Mouse (Mus musculus): ENCODE measurements around the gene Fkbpl.

DNA sequence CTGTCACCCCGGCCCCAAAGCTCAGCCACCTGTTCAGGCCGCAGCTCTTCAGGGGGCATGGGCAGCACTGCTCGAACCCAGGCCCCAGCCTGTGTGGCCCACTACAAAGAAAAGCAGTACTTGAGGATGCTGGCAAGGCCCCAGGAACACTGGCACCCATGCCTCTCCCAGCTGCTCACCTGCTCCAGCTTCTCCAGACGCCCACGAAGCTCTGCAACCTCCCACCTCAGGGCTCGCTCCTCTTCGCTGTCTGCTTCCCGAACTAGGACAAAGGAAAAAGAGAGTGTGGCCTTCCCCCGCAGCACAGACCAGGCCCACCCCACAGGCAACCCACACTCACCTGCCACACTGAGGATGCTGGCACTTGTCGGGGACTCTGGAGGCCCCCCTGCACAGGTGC, 30.7 kb upstream of the Fkbpl start:
- TF ChIP-seq EP300 (optimal IDR thresholded peaks at IDR 0.05) (no peak), CTCF (IDR thresholded peaks at IDR 0.05; ENCODE audit: low read depth) (no peak)

Measured in stomach, postnatal 0 days (tissue).